ENCODE assay signal across 29 mouse cellular contexts in genomic region chr7:61416558-61416957, GRCm38 (mm10).
"Had no signal": no experiment of that assay in that cellular context is flagged by ENCODE, and none has a peak within 500 bp of the region (broad histone marks: within the 10 kb centered on the region; RNA-seq: fewer than 3 reads in every experiment).

No protein-coding gene starts in this region.

- H3K27me3 ChIP-seq: heart, embryonic 12.5 days; heart, embryonic 13.5 days; heart, embryonic 15.5 days; hindbrain, embryonic 12.5 days; hindbrain, embryonic 13.5 days; hindbrain, embryonic 15.5 days; intestine, embryonic 15.5 days; kidney, embryonic 15.5 days had no signal

- DNase-seq: heart, postnatal 10 days; heart, postnatal 14 days; heart, postnatal 36 days; heart, postnatal 4 days; kidney, adult 11 months; kidney, adult 18-20 months; kidney, adult 2 months; kidney, adult 8-10 months; kidney, adult 9 months; kidney, postnatal 10 days; kidney, postnatal 14 days; kidney, postnatal 25 days; kidney, postnatal 36 days; kidney, postnatal 4 days; layer of hippocampus, adult 9-11 months; layer of hippocampus, postnatal 36 days had no signal

- H3K36me3 ChIP-seq: heart, embryonic 10.5 days; heart, embryonic 12.5 days; heart, embryonic 13.5 days; heart, embryonic 15.5 days; hindbrain, embryonic 10.5 days; hindbrain, embryonic 12.5 days; hindbrain, embryonic 13.5 days; hindbrain, embryonic 15.5 days; intestine, embryonic 15.5 days; kidney, embryonic 15.5 days had no signal

- H3K4me3 ChIP-seq: heart, embryonic 10.5 days; heart, embryonic 12.5 days; heart, embryonic 13.5 days; heart, embryonic 15.5 days; hindbrain, embryonic 10.5 days; hindbrain, embryonic 12.5 days; hindbrain, embryonic 13.5 days; hindbrain, embryonic 15.5 days; intestine, embryonic 15.5 days; kidney, embryonic 15.5 days; layer of hippocampus, adult 2 months had no signal

- H3K4me2 ChIP-seq: heart, embryonic 11.5 days; heart, embryonic 12.5 days; heart, embryonic 13.5 days; heart, embryonic 15.5 days; hindbrain, embryonic 12.5 days; hindbrain, embryonic 13.5 days; hindbrain, embryonic 14.5 days; hindbrain, embryonic 15.5 days; intestine, embryonic 15.5 days; kidney, embryonic 15.5 days had no signal
